Mouse (Mus musculus): Measurements from ENCODE around the gene Cd24a.

The Cd24a gene

DNA sequence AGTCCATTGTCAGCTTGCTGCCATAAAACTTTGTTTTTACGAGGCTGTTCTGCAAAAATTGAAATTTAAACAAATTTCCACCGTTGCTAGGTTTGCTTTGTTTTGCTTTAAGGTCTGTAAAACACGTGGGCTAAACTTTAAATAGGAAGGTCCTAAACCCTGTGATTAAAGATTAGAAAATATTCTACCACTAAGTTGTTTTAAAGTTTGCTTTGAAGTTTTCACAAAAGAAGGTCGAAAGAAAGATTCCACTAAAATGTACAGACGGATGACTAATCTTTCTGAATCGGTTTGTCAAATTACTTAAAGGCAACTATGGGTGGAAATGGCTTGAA lies at the start of gene Cd24a:
TSS of gene Cd24a (plus strand) at position 288 of the 335 bp plus-strand sequence.
- DNase-seq (ENCODE audit: extremely low read depth, insufficient read length, low spot score) = no peak

DNA sequence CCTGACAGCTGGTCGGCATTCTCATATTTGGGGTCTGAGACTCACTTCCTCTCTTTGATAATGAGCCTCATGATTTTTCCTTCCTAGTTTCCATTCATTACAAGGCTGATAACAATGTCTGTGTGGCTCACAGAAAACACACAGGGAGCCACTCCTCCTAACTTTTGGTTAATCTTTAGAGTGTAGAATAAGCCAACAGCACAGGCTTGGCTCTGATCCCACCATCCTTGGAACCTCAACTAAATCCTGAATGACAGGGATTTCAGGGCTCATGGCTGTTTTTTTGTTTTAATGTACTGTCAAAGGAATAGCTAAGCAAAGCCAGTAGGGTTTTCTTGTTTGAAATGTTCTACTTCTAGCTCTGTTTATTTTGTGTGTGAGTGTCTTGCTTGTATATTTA lies 43.7 kb upstream of the Cd24a start:
- no peak for DNase-seq (ENCODE audit: extremely low read depth, insufficient read length, low spot score)

DNA sequence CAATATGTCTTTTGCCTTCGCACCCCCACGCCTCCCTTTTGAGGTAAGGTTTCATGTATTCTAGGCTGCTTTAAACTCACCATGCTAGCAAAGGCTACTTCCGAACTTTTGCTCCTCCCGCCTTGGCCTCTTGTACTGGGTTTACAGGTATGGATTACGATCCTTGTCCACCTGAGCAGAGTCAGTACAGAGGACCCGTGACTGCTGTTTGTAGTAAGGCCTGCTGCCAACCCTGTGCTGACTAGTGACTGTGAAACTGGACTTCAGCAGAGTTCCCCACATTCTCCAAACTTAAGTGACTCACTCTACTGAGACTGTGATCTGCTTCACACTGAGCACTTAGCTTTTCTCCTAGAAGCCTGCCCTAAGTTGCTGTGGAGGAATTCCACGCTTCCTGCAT lies 40.4 kb upstream of the Cd24a start:
- DNase-seq (ENCODE audit: extremely low read depth, insufficient read length, low spot score) = no peak

DNA sequence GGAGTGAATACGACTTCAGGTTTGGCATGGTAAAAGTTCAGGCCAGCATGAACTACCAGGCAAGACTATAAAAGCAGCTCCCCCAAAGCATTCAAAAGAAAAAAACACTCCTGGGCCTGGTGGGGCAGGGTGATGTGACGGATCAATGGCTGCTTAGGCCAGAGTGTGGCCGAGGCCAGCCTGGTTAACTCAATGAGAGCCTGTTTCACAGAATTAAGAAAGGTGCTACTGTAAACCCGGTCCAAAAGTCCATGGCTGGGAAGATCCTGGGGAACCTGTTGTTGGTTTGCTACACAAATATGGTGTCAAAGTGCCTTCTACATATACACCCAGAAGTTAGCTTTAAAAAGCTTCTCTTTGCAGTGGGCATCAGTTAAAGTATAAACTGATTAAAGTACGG lies 39.3 kb upstream of the Cd24a start:
- DNase-seq (ENCODE audit: extremely low read depth, insufficient read length, low spot score) = no peak

DNA sequence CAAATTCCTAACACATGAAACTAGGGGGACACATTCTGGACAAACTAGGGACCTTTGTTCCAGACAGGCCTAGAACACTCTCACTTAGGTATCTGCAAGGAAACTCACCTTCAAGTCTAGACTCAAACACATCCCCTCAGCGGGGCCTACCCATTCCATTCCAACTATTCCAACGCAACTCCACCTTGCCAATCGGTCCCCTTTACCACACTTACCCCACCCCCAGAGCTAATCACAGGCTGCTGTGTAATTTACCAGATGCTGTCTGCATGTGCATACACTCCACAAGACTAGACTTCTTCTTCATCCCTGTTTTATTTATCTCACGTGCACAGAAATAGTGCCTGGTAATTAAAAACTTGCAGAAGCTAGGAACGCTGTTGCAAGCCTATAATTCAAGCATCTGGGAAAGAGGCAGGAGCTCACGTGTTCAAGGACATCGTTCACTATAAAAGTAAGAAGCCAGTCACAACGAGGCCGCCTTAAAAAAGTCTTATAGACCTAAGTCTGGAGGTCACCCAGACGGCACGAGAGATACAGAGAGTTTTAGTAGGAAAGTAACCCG lies 38.3 kb upstream of the Cd24a start:
- DNase-seq (ENCODE audit: extremely low read depth, insufficient read length, low spot score) = no peak

DNA sequence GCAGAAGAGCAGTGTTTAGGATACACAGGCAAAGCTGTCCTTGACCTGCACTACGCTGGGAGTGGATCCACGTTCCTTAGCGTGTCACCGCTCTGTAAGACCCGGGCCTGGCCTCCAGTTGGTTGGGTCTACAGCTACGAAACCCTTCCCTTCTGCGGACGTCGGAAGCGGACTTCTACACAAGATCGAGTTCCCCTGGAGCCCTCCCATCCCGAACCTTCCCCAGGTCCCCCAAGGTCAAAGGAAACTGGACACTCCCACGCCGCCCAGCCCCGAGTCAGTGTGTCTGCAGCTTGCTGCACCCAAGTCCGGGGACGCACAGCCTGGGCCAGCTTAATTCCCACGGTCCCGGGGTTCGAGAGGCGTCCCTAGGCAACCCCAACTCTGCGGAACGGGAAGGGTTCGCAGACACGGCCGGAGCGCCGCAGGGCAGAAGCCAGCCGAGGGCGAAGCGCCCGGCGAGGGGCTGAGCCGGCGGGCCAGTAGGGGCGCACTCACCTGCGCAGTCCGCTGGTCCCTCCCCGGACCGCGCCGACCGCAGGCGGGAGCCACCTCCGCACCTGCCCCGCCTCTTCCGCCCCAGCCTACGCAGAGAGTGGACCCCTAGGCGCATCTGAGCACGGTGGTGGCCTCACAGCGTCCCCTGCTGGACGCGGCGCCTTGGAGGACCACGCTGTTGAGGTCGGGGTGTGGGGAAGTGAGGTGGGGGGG lies 37.5 kb upstream of the Cd24a start, which contains the start of gene 1700021F05Rik:
TSS of gene 1700021F05Rik (minus strand) at position 553 of the 711 bp plus-strand sequence.
- DNase-seq (ENCODE audit: extremely low read depth, insufficient read length, low spot score) = peak; percentile 96

DNA sequence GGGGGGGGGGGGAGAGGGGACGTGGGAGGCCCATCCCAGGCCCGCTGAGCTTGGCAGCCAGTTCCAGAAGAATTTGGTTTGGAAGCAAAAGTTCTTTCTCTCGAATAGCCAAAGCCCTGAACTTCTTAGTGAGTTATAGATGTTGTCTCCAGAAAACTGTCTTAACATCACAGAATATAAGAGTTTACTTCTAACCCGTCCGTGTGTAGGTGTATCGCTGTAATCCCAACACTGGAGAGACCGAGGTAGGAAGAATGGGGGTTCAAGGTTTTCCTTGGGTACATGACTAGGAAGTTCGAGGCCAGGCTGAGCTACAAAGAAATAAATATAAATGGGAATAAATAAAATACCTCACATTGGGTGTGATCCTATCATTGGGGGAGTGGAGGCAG lies 36.9 kb upstream of the Cd24a start:
- DNase-seq (ENCODE audit: extremely low read depth, insufficient read length, low spot score) = no peak

DNA sequence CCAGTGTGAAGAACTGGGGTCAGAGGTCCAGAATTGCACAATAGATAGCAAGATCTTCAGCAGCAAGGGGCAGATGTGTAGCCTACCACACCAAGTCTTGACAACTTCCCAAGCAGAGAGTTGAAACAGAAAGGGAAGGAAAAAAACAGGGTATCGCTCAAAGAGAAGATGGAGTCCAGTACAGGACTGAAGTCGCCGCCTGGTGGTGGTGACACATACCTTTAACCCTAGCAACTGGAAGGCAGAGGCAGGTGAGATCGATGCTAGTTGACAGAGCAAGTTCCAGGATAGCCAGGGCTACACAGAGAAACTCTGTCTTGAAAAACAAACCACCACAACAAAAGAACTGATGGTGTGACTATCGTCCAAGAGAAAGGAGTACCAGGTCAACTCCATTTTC lies 28.7 kb upstream of the Cd24a start:
- no peak for DNase-seq (ENCODE audit: extremely low read depth, insufficient read length, low spot score)

DNA sequence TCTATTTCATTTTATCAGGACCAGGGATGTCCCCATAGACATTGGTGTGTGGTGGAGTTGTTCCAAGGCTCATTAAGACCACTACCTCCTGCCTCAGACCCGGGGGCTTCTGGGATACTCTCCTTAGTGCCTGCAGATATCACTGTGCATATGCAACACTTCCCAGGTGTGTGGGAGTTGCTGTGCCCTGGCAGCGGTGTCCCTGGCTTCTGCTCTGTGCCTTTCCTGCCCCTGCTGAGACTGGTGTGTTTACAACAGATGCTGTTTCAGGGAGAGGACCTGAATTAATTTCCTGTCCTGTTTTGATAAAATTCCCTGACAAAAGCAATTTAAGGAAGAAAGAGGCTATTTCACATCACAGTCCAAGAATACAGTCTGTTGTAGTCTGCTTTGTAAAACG lies 27.2 kb upstream of the Cd24a start:
- DNase-seq (ENCODE audit: extremely low read depth, insufficient read length, low spot score) = no peak

DNA sequence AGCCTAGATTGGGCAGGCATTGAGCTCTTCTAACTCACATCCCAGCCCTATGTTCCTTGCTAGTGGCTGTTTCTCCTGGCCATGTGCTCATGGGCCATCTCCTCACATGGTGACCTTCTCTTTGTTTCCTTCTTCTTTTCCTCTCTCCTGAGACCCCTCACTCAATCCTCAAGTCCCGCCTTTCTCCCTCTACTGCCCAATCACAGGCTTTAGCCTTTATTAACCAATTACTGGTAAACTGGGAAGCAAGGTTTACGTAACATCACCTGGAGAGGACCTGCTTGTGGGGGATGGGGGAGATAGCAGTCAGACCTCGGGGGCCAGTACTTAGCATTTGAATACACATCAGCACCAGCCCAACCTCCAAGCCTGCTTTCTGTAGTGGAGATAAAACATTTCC lies 26.7 kb upstream of the Cd24a start:
- no peak for DNase-seq (ENCODE audit: extremely low read depth, insufficient read length, low spot score)

DNA sequence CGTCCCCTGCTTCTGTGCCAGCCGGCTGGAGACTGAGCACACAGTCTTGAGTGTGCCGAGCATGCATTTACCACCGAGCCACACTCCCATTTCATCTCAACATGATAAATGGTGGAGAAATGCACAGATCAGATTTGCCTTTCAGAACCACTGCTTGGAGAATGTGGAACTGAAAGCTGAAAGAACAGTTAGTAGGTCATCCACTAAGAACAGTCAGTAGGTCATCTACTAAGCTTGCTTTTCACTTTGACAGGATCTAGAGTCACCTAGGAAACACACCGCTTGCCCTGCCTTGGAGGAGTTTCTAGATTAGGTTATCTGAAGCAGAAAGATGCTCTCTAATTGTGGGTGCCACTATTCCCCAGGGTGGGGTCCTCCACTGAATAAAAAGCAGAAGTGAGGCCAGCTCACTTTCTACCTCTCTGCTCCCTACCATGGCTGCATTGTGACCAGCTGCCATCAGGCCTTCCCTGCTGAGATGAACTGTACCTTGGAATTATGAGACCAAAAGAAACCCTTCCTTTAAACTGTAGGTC lies 20.4 kb upstream of the Cd24a start:
- DNase-seq (ENCODE audit: extremely low read depth, insufficient read length, low spot score) = no peak

DNA sequence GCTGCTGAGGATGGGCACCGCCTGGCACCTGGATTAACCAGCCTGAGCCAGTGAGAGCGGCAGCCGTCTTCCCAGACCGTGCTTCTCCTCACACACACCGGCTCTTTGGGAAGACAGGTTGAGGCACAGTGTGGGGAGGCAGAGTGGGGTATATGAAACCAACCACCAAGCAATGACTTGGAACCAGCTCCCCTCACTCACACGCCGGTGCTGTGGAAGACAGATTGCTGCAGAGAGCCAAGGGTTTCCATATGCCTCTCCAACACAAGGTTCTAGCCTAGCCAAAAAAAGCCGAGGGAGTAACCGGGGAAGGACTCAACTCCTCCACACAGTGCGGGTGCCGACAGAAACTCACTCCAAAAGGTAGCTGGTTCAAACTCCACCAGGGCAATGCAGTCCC lies 18.8 kb upstream of the Cd24a start:
- no peak for DNase-seq (ENCODE audit: extremely low read depth, insufficient read length, low spot score)

DNA sequence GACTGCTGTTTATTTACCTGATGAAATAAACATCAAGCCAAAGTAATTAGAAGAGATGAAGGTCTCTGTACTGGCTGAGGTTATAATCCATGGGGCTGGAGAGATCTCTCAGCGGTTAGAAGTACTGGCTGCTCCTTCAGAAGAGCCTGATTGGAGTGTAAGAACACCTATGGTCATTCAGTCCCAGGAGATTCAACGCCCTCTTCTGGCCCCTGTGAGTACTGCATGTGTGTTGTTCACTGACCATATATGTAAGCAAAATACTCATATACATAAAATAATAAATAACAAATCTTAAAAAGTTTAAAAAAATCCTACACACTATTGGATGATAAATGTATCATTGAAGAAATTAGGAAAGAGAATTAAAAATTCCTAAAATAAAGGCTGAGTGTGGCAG lies 17.3 kb upstream of the Cd24a start:
- DNase-seq (ENCODE audit: extremely low read depth, insufficient read length, low spot score) = no peak

DNA sequence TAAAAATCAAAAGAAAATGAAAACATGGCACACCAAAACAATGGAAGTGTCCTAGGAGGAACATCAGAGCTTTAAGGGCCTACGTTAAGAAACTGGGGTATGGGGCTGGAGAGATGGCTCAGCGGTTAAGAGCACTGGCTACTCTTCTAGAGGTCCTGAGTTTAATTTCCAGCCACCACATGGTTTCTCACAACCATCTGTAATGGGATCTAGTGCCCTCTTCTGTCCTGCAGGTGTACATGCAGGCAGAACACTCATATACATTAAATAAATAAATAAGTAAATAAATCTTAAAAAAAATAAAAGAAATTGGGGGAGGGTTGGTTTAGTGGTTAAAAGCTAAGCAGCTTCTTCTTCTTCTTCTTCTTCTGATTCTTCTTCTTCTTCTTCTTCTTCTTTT lies 16.8 kb upstream of the Cd24a start:
- no peak for DNase-seq (ENCODE audit: extremely low read depth, insufficient read length, low spot score)

DNA sequence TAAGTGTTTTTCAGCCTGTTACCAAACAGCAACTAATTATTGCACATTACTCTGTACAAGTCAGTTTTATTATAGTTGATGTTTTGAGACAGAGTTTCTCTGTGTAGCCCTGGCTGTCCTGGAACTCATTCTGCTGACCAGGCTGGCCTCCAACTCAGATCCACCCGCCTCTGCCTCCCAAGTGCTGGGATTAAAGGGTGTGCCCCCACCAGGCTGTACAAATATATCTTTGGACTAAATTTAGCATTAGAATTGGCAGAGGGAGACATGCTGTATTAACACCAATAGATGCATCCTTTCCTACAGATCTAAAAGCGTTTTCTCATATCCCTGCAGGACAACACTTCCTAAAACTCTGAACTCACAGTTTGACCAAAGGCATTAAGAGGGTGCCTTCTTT lies 3.7 kb upstream of the Cd24a start:
- DNase-seq (ENCODE audit: extremely low read depth, insufficient read length, low spot score) = no peak

DNA sequence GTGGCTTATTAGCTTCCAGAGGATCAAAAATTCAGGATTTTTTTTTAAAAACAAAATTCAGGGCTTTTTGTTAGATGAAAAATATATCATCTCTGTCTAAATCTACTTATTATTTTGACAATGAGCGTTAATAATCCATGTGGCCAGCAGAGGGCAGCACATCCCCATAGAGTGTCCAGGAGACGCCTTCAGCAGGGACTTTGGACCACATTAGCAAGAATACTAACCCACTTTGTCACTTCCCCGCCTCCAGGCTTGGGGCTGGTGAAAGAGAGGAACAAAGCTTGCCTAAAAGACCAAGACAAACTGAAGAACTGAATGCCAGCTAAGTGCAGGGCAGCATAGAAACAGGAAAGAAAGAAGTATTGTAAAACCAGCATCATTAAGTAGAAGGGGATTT lies 3.1 kb upstream of the Cd24a start:
- DNase-seq (ENCODE audit: extremely low read depth, insufficient read length, low spot score) = peak; percentile 40

DNA sequence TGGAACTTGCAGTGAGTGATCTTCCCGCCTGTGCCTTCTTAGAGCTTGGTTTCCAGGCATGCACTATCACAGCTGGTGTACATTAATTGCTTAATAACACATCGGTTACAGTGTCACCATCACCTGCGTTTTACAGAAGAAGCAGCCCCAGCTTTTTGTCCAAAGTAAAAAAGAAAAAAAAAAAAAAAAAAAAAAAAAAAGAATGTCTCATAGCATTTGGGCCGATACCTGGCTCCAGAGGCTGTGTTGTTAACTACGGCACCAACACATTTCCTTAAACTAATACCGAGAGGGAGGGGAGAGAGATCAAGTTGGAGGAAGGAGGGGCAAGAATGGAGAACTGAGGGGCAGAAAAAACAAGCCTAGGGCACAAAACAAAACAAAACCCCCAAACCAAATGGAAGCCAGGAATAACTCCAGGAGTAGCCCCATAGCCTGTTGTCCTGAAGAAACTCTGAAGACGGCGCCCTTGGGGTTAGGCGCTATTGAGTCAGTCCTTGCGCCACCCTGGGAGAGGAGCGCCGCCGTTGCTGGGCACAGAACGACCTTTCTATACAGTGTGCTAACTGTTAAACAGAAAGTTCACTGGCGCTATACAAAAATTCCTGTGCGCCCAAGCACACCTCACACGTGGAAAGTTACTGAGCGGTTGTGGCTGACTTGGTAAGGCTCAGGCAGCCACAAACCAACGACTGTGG lies 636 bp upstream of the Cd24a start:
- peak; percentile 69 for DNase-seq (ENCODE audit: extremely low read depth, insufficient read length, low spot score)

DNA sequence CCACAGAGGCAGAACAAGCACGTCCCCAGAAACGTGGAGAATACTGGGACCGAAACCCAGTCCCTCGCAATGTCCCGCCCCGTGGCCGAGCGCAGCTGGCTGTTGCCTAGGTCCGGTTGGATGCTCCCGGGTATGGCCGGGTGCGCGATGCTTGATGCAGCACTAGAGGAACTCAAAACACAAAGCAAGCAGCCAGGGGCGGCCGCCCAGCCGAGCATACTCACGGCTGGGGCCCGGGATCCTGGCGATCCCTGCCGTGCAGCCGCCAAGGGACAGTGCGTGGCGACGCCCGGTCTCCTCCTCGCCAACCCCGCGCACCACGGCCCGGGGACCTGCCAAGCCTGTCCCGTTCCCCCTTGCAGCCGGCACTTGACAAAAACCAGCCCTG lies 276 bp downstream of the Cd24a start:
- peak; percentile 86 for DNase-seq (ENCODE audit: extremely low read depth, insufficient read length, low spot score)

DNA sequence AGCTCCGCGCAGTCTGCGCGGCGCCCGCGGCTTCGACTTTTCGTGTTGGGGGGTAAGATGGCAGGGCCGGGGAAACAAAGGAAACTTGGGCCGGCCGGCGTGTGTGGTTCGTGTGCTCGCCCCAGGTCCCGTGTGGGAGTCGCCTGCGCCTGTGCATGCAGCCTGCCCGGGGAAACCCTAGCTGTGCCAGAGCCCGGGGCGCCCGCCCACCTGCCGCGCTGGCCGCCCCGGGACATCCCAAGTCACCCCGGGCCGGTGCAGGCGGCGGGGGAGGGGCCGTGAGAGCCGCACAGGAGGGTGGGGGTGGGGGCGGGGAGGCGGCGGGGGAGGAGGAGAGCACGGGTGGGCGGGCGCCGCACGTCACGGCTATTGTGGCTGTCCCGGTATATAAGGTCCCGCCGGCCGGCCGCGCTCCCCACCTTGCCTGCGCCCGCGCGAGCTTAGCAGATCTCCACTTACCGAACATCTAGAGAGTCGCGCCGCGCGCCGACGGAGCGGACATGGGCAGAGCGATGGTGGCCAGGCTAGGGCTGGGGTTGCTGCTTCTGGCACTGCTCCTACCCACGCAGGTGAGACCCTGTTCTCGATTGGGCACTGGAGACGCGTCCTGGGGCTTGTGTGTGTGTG lies 783 bp downstream of the Cd24a start:
- peak; percentile 87 for DNase-seq (ENCODE audit: extremely low read depth, insufficient read length, low spot score)

DNA sequence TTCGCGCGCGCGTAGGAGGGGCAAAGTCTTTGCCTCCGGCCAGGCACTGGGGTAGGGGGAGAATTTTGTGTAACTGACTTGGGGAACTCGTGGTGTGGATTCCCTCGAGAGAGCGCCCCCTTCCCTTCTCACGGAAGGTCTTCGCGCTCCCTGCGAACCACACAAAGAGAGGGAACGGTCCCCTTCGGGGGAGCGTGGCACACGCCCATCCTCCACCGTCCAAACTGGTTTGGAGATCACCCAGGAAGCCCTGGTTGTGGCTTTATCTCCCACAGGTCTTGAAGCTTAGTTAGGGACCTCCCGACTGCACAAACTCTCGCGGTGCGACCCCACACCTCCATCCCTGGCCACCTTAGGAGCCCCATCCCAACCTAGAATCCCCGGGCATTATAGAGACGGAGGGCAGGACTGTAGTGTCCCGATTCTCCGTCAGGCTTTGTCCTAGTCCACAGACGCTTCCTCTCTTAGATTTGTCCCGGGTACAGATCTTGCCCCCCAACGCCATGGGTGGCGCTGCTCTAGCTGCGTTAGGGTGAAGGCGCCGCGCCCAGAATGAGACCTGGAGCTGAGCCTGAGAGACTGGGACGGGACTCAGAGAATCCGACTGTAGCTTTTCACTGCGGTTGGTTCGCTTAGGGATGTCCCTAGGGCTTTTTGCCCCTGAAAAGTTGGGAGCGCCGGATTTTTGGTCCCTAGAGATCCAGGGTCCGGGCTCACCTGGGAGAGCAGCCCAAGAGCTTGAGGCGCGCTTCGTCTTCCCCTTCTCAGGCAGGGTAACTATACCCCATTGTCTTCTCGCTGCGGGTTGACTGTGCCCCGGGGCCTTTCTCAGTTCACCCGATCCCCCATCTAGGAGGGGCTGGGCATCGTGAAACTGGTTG lies 1.5 kb downstream of the Cd24a start:
- peak; percentile 80 for DNase-seq (ENCODE audit: extremely low read depth, insufficient read length, low spot score)

DNA sequence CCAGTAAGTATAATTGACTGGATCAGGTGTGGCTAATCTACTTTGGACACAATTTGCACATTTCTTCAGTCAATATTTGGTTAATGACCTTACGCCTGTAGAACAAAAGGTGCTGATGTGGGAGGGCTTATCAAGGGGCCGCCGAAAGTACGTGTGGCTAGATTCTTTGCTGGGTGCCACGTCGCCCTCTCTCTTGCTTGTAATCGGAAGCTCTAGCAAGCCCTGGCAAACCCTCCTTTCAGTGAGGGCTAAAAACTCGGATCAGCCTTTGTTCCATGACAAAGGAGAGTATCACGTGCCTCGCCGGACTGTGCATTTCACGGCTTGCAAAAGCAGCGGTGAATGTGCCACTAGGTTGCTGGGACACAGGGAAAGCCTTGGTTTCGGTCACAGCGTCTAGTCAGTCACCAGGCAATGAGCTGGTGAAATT lies 2.6 kb downstream of the Cd24a start:
- peak; percentile 51 for DNase-seq (ENCODE audit: extremely low read depth, insufficient read length, low spot score)
